Mouse (Mus musculus) small intestine, adult 2 months (tissue): Measurements from ENCODE around the gene Ttl. TPM values are rescaled to one million over a fixed set of nuclear protein-coding genes. Genes with fewer than 3 reads are reported as not detected.

Experiments
- H3K27ac ChIP-seq: fragments of 200-500 bp; 2 replicates; pipeline ENCODE4 v1.5.1; 2012; ENCODE audit warnings: low read depth, low read length, control low read depth, inconsistent platforms; ENCODE audit not compliant: insufficient read depth
- H3K27me3 ChIP-seq: fragments of 200-500 bp; 2 replicates; pipeline ENCODE4 v1.6.1; 2012; ENCODE audit warnings: mild to moderate bottlenecking, moderate library complexity, low read length, inconsistent platforms; ENCODE audit not compliant: control insufficient read depth, insufficient read depth
- H3K36me3 ChIP-seq: fragments of 200-500 bp; 2 replicates; pipeline ENCODE4 v1.6.1; 2012; ENCODE audit warnings: mild to moderate bottlenecking, low read length, control low read depth, inconsistent platforms; ENCODE audit not compliant: control insufficient read depth, insufficient read depth
- H3K4me1 ChIP-seq: fragments of 200-500 bp; 2 replicates; pipeline ENCODE4 v1.6.1; 2012; ENCODE audit warnings: low read length, inconsistent platforms, mixed read lengths; ENCODE audit not compliant: control insufficient read depth, insufficient read depth, insufficient read length
- H3K4me3 ChIP-seq: fragments of 200-500 bp; 2 replicates; pipeline ENCODE4 v1.5.1; 2012; ENCODE audit warnings: low read depth, mild to moderate bottlenecking, control low read depth, inconsistent platforms, low read length, moderate library complexity
- CTCF ChIP-seq: fragments of 200-500 bp; IDR thresholded peaks from 2 replicates; pipeline ENCODE4 v1.5.1; 2012; ENCODE audit warnings: low read depth, mild to moderate bottlenecking, control low read depth, inconsistent platforms, low read length, moderate library complexity, mixed read lengths; ENCODE audit not compliant: insufficient replicate concordance, insufficient read length; ENCODE audit errors: extremely low read depth
- POLR2A ChIP-seq: fragments of 200-500 bp; IDR thresholded peaks from 2 replicates; pipeline ENCODE4 v1.6.1; 2012; ENCODE audit warnings: low read depth, mild to moderate bottlenecking, control low read depth, inconsistent platforms, low read length, moderate library complexity
- WGBS: fragments of 180-500 bp; shearing (Covaris S2); methylation state at CpG from one replicate; pipeline ENCODE4 v1.1.7; 2018; 5-methylcytosine and 5-hydroxymethylcytosine counted together
- polyA plus RNA-seq: library from polyadenylated mRNA; depleted of rRNA; stranded (reverse); fragments of >200 nt; gene quantifications from 2 replicates; pipeline ENCODE4 v1.2.3, GENCODE M21; 2012; rRNA removed

Ttl gene
- polyA plus RNA-seq, 1 experiment, result 1.8 TPM

- Histone ChIP-seq H3K27me3 (no peaks in the 10 kb centered on the region), H3K36me3 (peaks cover 15% of the 10 kb centered on the region), H3K4me3 (no peak overlapping the region), H3K4me1 (peaks cover 10% of the 10 kb centered on the region), H3K27ac (no peak overlapping the region)
- TF ChIP-seq POLR2A (no peak), CTCF (no peak)
- WGBS, result 94% methylated on average over 14 of the region's 14 CpGs
Observed at GRCm38 (mm10) chr2:129133006-129133805, 67.5 kb downstream of the Ttl start.

GRCm38 (mm10) chr2:129139906-129140305, 74.2 kb downstream of the Ttl start:
- Histone ChIP-seq H3K4me1 (no peaks in the 10 kb centered on the region), H3K27ac (no peak overlapping the region), H3K36me3 (no peaks in the 10 kb centered on the region), H3K4me3 (no peak overlapping the region), H3K27me3 (peaks cover 3% of the 10 kb centered on the region; the same call in 1 of the 2 replicates)
- 89% methylated on average over 10 of the region's 10 CpGs for WGBS
- TF ChIP-seq CTCF, result no peak

Other genes starting within 250 kb of the Ttl start
- gene Tmem87b, start 247.8 kb upstream of the Ttl start, polyA plus RNA-seq, result 5.7 and 12.3 TPM in 2 replicates
- 1.8 and 3.9 TPM in 2 replicates for gene Fbln7, start 203.0 kb upstream of the Ttl start, polyA plus RNA-seq
- gene Zc3h8, start 121.9 kb upstream of the Ttl start, polyA plus RNA-seq, result 0.33 and 0.44 TPM in 2 replicates
- 0.27 and 0.72 TPM in 2 replicates for gene Zc3h6, start 98.5 kb upstream of the Ttl start, polyA plus RNA-seq
- gene Gm10762, start 98.2 kb upstream of the Ttl start, polyA plus RNA-seq, result 0.71 and 2.1 TPM in 2 replicates
- gene Vinac1, start 17.8 kb upstream of the Ttl start, polyA plus RNA-seq, result 0.03 TPM in 1 of 2 replicates, not detected in the other
- gene Polr1b, start 35.1 kb downstream of the Ttl start, polyA plus RNA-seq, result 6.9 and 7.6 TPM in 2 replicates
- 9.7 and 21.0 TPM in 2 replicates for gene Chchd5, start 63.8 kb downstream of the Ttl start, polyA plus RNA-seq
- 4.8 and 6.6 TPM in 2 replicates for gene Slc20a1, start 132.8 kb downstream of the Ttl start, polyA plus RNA-seq
- gene Ckap2l, start 231.3 kb downstream of the Ttl start, polyA plus RNA-seq, result 0.47 and 0.91 TPM in 2 replicates
- gene Il1a, start 244.0 kb downstream of the Ttl start, polyA plus RNA-seq, result 0.19 and 0.23 TPM in 2 replicates